Mouse (Mus musculus) C2C12 (cell line): Measurements from ENCODE around the gene Prkag3. TPM values are rescaled to one million over a fixed set of nuclear protein-coding genes. Genes with fewer than 3 reads are reported as not detected.
A peak's percentile ranks its signal among the peaks of the same experiment; 100 is the strongest.

ENCODE experiments used
- H3K27me3 ChIP-seq: one replicate; pipeline ENCODE4 v1.6.1; 2011; ENCODE audit not compliant: control insufficient read depth, insufficient read depth, insufficient read length
- H3K36me3 ChIP-seq: one replicate; pipeline ENCODE4 v1.6.1; 2011; ENCODE audit not compliant: control insufficient read depth, insufficient read depth
- H3K4me3 ChIP-seq: one replicate; pipeline ENCODE4 v1.5.1; 2011; ENCODE audit warnings: mild to moderate bottlenecking, control low read depth; ENCODE audit not compliant: poor library complexity, insufficient read depth, severe bottlenecking
- H3K79me2 ChIP-seq: one replicate; pipeline ENCODE4 v1.6.1; 2011; ENCODE audit not compliant: control insufficient read depth, insufficient read depth
- H3K79me3 ChIP-seq: one replicate; pipeline ENCODE4 v1.6.1; 2011; ENCODE audit warnings: low read depth, control low read depth
- H3ac ChIP-seq: one replicate; pipeline ENCODE3; 2011; ENCODE audit warnings: low read depth; ENCODE audit not compliant: control insufficient read depth, insufficient read length
- CEBPB ChIP-seq: IDR thresholded peaks from one replicate; pipeline ENCODE4 v1.6.1; 2011; ENCODE audit warnings: low read depth, mild to moderate bottlenecking, control low read depth, moderate library complexity
- CTCF ChIP-seq: IDR thresholded peaks from one replicate; pipeline ENCODE4 v1.5.1; 2011; ENCODE audit not compliant: control insufficient read depth, insufficient read depth, insufficient read length
- FOSL1 ChIP-seq: IDR thresholded peaks from one replicate; pipeline ENCODE4 v1.8.0; 2011; ENCODE audit warnings: mild to moderate bottlenecking, low read length; ENCODE audit not compliant: poor library complexity, insufficient read depth, severe bottlenecking
- MAX ChIP-seq: IDR thresholded peaks from one replicate; pipeline ENCODE4 v1.6.1; 2011; ENCODE audit warnings: mild to moderate bottlenecking, control low read depth
- MYOD1 ChIP-seq: IDR thresholded peaks from one replicate; pipeline ENCODE4 v1.6.1; 2011; ENCODE audit warnings: low read depth; ENCODE audit not compliant: control insufficient read depth, insufficient read length
- MYOG ChIP-seq: IDR thresholded peaks from one replicate; pipeline ENCODE4 v1.6.1; 2011; ENCODE audit not compliant: control insufficient read depth, insufficient read length; ENCODE audit errors: extremely low read depth
- USF1 ChIP-seq: IDR thresholded peaks from one replicate; pipeline ENCODE4 v1.6.1; 2011; ENCODE audit warnings: low read depth, mild to moderate bottlenecking, control low read depth, moderate library complexity
- polyA plus RNA-seq: library from polyadenylated mRNA; unstranded; fragments of >200 nt; fragmentation: generic; extraction: Trizol; gene quantifications from one replicate; pipeline ENCODE4 v1.2.1, GENCODE M21; 2012; ENCODE audit warnings: missing spikeins

Gene Prkag3
- polyA plus RNA-seq, 1 experiment: 0.66 TPM

DNA sequence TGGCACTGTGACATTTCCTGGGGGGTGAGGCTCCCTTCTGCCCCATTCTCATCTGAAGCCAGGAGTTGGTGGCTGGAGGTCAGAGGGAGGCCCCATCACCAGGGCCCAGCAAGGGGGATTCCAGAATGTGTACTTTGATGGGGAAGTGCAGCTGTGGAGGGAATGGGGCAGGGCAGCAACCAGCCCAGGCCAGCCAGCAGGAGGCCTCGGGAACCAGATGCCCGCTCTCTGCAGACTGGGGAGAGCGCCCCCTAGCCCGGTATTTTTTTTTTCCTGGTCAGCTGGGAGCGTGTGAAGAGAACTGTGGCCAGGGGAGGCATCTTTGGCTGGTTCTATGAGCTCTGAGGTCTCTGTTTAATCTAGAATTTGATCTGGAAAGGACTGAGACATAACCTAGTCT is 26.8 kb upstream of the Prkag3 start:
- no peaks in the 10 kb centered on the region for H3K79me3 ChIP-seq
- no peaks in the 10 kb centered on the region for H3K79me2 ChIP-seq
- no peak overlapping the region for H3K4me3 ChIP-seq
- no peak overlapping the region for H3ac ChIP-seq
- H3K36me3 ChIP-seq: no peaks in the 10 kb centered on the region
- H3K27me3 ChIP-seq: peaks cover 5% of the 10 kb centered on the region
- TF ChIP-seq MYOD1 (no peak), FOSL1 (no peak), USF1 (no peak), MYOG (no peak), MAX (no peak), CEBPB (no peak), CTCF (peak; percentile 52)

- no peak overlapping the region for H3ac ChIP-seq
- peaks cover 16% of the 10 kb centered on the region for H3K27me3 ChIP-seq
- no peaks in the 10 kb centered on the region for H3K79me3 ChIP-seq
- H3K36me3 ChIP-seq: no peaks in the 10 kb centered on the region
- no peaks in the 10 kb centered on the region for H3K79me2 ChIP-seq
- H3K4me3 ChIP-seq: no peak overlapping the region
- TF ChIP-seq MYOG (no peak), FOSL1 (no peak), CEBPB (no peak), MYOD1 (no peak), USF1 (no peak), CTCF (no peak), MAX (no peak)
Measured at GRCm38 (mm10) chr1:74774062-74774461, 25.0 kb upstream of the Prkag3 start.

DNA sequence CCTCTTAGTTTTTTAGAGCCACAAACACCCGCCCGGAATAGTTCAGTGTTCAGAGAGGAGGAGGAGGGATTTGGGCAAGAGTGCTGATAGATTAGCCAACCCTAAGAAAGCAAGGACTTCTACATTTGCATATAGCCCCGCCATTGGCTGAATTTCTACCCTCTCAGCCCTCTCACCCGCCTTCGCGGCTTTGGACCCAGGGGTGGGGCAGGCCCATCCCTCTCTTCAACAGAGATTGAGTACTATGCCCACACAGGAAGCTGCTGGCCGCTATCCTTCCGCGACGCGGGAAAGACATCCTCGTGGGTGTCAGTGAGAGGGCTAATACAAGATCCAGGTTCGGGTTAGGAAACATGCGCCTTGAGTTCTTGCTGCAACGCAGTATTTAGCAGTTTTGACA is 24.1 kb upstream of the Prkag3 start:
- peaks cover 16% of the 10 kb centered on the region for H3K27me3 ChIP-seq

GRCm38 (mm10) chr1:74771931-74772620 is 23.1 kb upstream of the Prkag3 start:
- Histone ChIP-seq H3K27me3 (peaks cover 16% of the 10 kb centered on the region), H3ac (peak overlapping the region; percentile 55), H3K79me2 (no peaks in the 10 kb centered on the region), H3K4me3 (no peak overlapping the region), H3K79me3 (no peaks in the 10 kb centered on the region), H3K36me3 (no peaks in the 10 kb centered on the region)
- TF ChIP-seq FOSL1: no peak
- no peak for TF ChIP-seq USF1

More for the DNA sequence above, 24.1 kb upstream of the Prkag3 start:
- TF ChIP-seq MYOG: no peak
- TF ChIP-seq CTCF: no peak
- peak; percentile 78 for TF ChIP-seq MAX
- no peak for TF ChIP-seq FOSL1
- TF ChIP-seq MYOD1: no peak
- TF ChIP-seq USF1: no peak
- no peak overlapping the region for H3K4me3 ChIP-seq
- H3K36me3 ChIP-seq: no peaks in the 10 kb centered on the region
- no peaks in the 10 kb centered on the region for H3K79me3 ChIP-seq
- H3K79me2 ChIP-seq: no peaks in the 10 kb centered on the region
- no peak overlapping the region for H3ac ChIP-seq

DNA sequence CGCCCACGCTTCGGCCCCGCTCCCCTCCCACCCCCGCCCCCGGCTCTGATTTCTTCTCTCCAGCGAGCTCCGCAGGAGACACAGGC is 22.7 kb upstream of the Prkag3 start, which contains the start of gene Wnt6:
Gene Wnt6, plus strand, starts transcription at position 48 of the 86 bp plus-strand sequence.
- TF ChIP-seq MAX (no peak), USF1 (no peak), MYOD1 (no peak), CTCF (no peak), CEBPB (no peak), MYOG (no peak), FOSL1 (no peak)
- no peaks in the 10 kb centered on the region for H3K79me3 ChIP-seq
- H3K4me3 ChIP-seq: no peak within 1 kb of the TSS
- H3ac ChIP-seq: peak within 1 kb of the TSS; percentile 55
- H3K79me2 ChIP-seq: no peaks in the 10 kb centered on the region
- peaks cover 16% of the 10 kb centered on the region for H3K27me3 ChIP-seq
- H3K36me3 ChIP-seq: no peaks in the 10 kb centered on the region

DNA sequence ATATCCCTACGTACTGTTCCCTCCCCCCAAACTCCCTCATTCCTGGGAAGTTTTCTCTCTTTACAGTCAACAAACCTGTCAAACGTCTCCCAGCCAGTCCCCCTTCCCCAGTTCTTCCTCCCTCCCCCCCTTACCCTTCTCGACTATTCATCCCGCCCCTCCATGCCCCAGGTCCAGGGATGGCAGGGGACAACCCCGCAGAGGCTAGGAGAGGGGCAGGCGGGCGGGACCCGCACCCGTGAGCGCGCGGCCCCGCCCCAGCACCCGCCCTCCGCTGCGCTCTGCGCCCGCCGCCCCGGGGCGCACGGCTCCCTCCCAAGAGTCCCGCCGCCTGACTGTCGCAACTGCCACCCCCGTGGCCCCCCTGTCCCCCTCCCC is 22.4 kb upstream of the Prkag3 start:
- no peaks in the 10 kb centered on the region for H3K36me3 ChIP-seq
- no peaks in the 10 kb centered on the region for H3K79me2 ChIP-seq
- no peak overlapping the region for H3ac ChIP-seq
- TF ChIP-seq CEBPB (no peak), MYOG (no peak), FOSL1 (no peak), MYOD1 (no peak), CTCF (no peak), USF1 (no peak), MAX (no peak)
- no peak overlapping the region for H3K4me3 ChIP-seq
- peaks cover 16% of the 10 kb centered on the region for H3K27me3 ChIP-seq
- H3K79me3 ChIP-seq: no peaks in the 10 kb centered on the region
